Mouse (Mus musculus) macrophage (primary cell): Measurements from ENCODE around the gene Ptpn1. TPM values are rescaled to one million over a fixed set of nuclear protein-coding genes. Genes with fewer than 3 reads are reported as not detected.

Source experiments
- H3K27ac ChIP-seq: fragments of 350-480 bp; formaldehyde crosslinking; 2 replicates; pipeline ENCODE4 v1.9.0; 2021
- H3K36me3 ChIP-seq: fragments of 350-480 bp; formaldehyde crosslinking; 2 replicates; pipeline ENCODE4 v1.9.0; 2021; ENCODE audit errors: inconsistent target
- H3K4me3 ChIP-seq: fragments of 350-480 bp; formaldehyde crosslinking; 2 replicates; pipeline ENCODE4 v1.9.0; 2021; ENCODE audit errors: inconsistent target
- H3K79me2 ChIP-seq: fragments of 350-480 bp; formaldehyde crosslinking; 2 replicates; pipeline ENCODE4 v1.9.0; 2021; ENCODE audit errors: inconsistent target
- WGBS: methylation state at CpG from one replicate; pipeline ENCODE4 v1.1.7; 2026; ENCODE audit warnings: inconsistent platforms; ENCODE audit not compliant: missing documents; 5-methylcytosine and 5-hydroxymethylcytosine counted together
- polyA plus RNA-seq: library from polyadenylated mRNA; stranded (reverse); fragments of 250-400 nt; gene quantifications from 3 replicates; pipeline ENCODE4 v1.2.4, GENCODE M21; 2018; ENCODE audit warnings: inconsistent platforms

Ptpn1 gene
- polyA plus RNA-seq, 1 experiment from 2014 or later = 381 TPM

GRCm38 (mm10) chr2:168006489-168006888 is 74.6 kb downstream of the Ptpn1 start:
- no peaks in the 10 kb centered on the region for H3K36me3 ChIP-seq
- H3K4me3 ChIP-seq = no peak overlapping the region
- H3K27ac ChIP-seq = no peak overlapping the region
- WGBS = 100% methylated on average over 6 of the region's 6 CpGs
- H3K79me2 ChIP-seq = no peaks in the 10 kb centered on the region

GRCm38 (mm10) chr2:168008132-168008531 is 76.3 kb downstream of the Ptpn1 start:
- Histone ChIP-seq H3K4me3 (no peak overlapping the region), H3K79me2 (no peaks in the 10 kb centered on the region), H3K27ac (no peak overlapping the region), H3K36me3 (no peaks in the 10 kb centered on the region)
- 93% methylated on average over 3 of the region's 3 CpGs for WGBS

DNA sequence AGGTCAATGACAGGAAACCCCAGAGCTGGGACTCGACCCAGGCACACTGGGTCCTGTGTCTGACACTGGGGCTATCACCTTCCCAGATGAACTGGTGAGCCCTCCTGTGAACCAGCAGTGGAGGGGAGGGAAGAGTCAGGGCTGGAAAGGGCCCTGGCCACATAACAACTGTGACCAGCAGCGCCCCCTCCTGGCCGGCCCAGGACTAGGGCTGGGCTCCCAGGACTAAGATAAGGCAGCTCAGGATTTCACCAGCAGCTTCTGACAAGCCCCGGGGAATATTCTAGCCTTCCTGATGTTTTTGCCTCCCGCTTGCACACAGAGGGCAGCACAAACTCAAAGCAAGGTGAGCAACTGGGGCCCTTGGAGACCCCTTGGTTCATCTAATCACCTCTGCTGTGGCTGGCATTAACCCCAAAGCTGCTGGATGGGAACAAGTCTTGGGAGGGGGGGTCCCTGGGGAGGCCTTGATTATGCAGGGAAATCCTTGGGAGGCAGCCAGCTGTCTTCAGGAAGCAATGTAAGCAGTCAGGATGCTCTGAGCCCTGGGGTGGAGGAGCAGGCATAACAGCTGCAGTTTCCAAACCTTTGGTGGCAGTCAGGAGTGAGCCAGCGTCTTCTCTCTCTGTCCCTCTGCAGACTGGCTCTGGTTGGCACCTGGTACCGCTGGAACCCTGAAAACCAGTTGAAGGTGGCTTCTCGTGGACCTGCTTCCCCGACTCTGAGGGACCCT is 78.2 kb downstream of the Ptpn1 start, which contains the start of gene Ripor3:
Gene Ripor3, minus strand, starts transcription at position 683 of the 733 bp plus-strand sequence.
- no peaks in the 10 kb centered on the region for H3K36me3 ChIP-seq
- no peak within 1 kb of the TSS for H3K4me3 ChIP-seq
- no peaks in the 10 kb centered on the region for H3K79me2 ChIP-seq
- 50% methylated on average over 9 of the region's 9 CpGs for WGBS
- no peak within 1 kb of the TSS for H3K27ac ChIP-seq

DNA sequence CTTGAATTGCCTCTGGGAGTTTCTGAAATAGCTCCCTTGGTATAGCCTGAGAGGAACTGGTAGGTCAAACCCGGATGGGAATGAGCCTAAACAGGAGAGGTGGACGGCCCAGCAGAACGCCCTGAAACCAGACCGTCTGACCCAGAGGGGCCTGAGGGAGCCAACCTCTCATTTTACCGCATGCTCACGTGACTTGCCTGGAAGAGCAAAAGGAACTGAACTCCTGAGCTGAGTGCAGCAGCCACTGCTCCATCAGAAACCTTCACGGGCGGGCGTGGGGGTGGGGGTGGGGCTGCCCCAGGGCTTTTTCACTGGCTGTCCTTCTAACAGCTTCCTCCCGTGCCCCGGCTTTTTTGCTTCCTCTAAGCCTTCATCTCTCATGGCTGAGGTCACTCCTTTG is 79.0 kb downstream of the Ptpn1 start:
- WGBS = 19% methylated on average over 11 of the region's 11 CpGs
- no peaks in the 10 kb centered on the region for H3K79me2 ChIP-seq
- no peak overlapping the region for H3K4me3 ChIP-seq
- no peaks in the 10 kb centered on the region for H3K36me3 ChIP-seq
- no peak overlapping the region for H3K27ac ChIP-seq

- no peaks in the 10 kb centered on the region for H3K36me3 ChIP-seq
Observed at GRCm38 (mm10) chr2:168016951-168017391, 85.1 kb downstream of the Ptpn1 start.

GRCm38 (mm10) chr2:168019201-168019715 is 87.4 kb downstream of the Ptpn1 start:
- Histone ChIP-seq H3K36me3 (no peaks in the 10 kb centered on the region), H3K79me2 (no peaks in the 10 kb centered on the region), H3K27ac (no peak overlapping the region), H3K4me3 (no peak overlapping the region)
- 92% methylated on average over 9 of the region's 9 CpGs for WGBS

More at GRCm38 (mm10) chr2:168016951-168017391, 85.1 kb downstream of the Ptpn1 start:
- H3K4me3 ChIP-seq = no peak overlapping the region
- no peaks in the 10 kb centered on the region for H3K79me2 ChIP-seq
- WGBS = 48% methylated on average over 5 of the region's 5 CpGs
- no peak overlapping the region for H3K27ac ChIP-seq

GRCm38 (mm10) chr2:168023763-168024402 is 92.0 kb downstream of the Ptpn1 start:
- Histone ChIP-seq H3K27ac (no peak overlapping the region), H3K36me3 (no peaks in the 10 kb centered on the region), H3K4me3 (no peak overlapping the region), H3K79me2 (no peaks in the 10 kb centered on the region)
- WGBS = 20% methylated on average over 3 of the region's 3 CpGs

DNA sequence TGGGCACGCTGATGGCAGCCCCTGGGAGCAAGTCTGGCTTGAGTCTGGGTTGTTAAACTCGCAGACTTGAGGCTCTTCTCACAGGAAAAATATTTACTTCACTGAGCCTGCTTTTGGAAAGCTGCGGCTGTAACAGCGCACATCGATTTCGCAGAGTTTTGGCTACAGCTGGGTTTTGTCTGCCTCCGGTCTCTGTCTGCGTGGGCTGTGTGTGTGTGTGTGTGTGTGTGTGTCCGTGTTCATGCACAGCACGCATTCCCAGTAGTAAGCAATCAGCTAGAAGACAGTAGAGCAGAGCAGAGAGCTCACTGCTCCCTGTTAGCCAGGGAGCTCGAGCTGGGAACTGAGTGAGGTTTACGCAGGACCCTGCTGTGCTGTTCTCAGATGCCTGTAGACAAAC is 93.3 kb downstream of the Ptpn1 start:
- no peak overlapping the region for H3K27ac ChIP-seq
- 91% methylated on average over 12 of the region's 12 CpGs for WGBS
- no peaks in the 10 kb centered on the region for H3K36me3 ChIP-seq
- no peaks in the 10 kb centered on the region for H3K79me2 ChIP-seq
- no peak overlapping the region for H3K4me3 ChIP-seq

- H3K79me2 ChIP-seq = no peaks in the 10 kb centered on the region
- H3K36me3 ChIP-seq = no peaks in the 10 kb centered on the region
- no peak overlapping the region for H3K27ac ChIP-seq
- WGBS = 87% methylated on average over 8 of the region's 8 CpGs
- H3K4me3 ChIP-seq = no peak overlapping the region
Observed at GRCm38 (mm10) chr2:168025882-168026281, 94.0 kb downstream of the Ptpn1 start.

GRCm38 (mm10) chr2:168026467-168026866 is 94.6 kb downstream of the Ptpn1 start:
- H3K36me3 ChIP-seq = no peaks in the 10 kb centered on the region

GRCm38 (mm10) chr2:168028376-168028775 is 96.5 kb downstream of the Ptpn1 start:
- Histone ChIP-seq H3K36me3 (no peaks in the 10 kb centered on the region), H3K79me2 (no peaks in the 10 kb centered on the region), H3K27ac (no peak overlapping the region), H3K4me3 (no peak overlapping the region)
- 88% methylated on average over 3 of the region's 3 CpGs for WGBS

More at GRCm38 (mm10) chr2:168026467-168026866, 94.6 kb downstream of the Ptpn1 start:
- WGBS = 38% methylated on average over 2 of the region's 3 CpGs
- no peak overlapping the region for H3K4me3 ChIP-seq
- no peak overlapping the region for H3K27ac ChIP-seq
- H3K79me2 ChIP-seq = no peaks in the 10 kb centered on the region

Other genes starting within 250 kb of the Ptpn1 start
- 4.8 to 33.5 TPM (median 23.5 TPM) in 3 replicates for gene Cebpb, start 243.1 kb upstream of the Ptpn1 start, polyA plus RNA-seq
- 165 to 276 TPM (median 174 TPM) in 3 replicates for gene Tmem189, start 242.2 kb upstream of the Ptpn1 start, polyA plus RNA-seq
- gene Ripor3, start 78.6 kb downstream of the Ptpn1 start, polyA plus RNA-seq = not detected in 3 replicates
- gene Pard6b, start 148.9 kb downstream of the Ptpn1 start, polyA plus RNA-seq = not detected in 3 replicates